Mouse (Mus musculus) urinary bladder, postnatal 10 days (tissue): ENCODE results near the gene Hist2h2ac.
"Not testable (repeated sequence)": the region's sequence is repeated elsewhere in the genome, so short reads cannot be mapped to it uniquely, and the experiment has no call there.

Experiments used
- DNase-seq: peaks from one replicate; pipeline ENCODE4 v3.0.0; 2022; ENCODE audit warnings: low spot score

The Hist2h2ac gene

GRCm38 (mm10) chr3:96220765-96221639, at the start of gene Hist2h2ac, which contains the start of gene Hist2h2be:
Hist2h2ac (minus strand) TSS chr3:96220880.
Hist2h2be (plus strand) TSS chr3:96221119.
- peak; percentile 17 for DNase-seq

- DNase-seq, result peak; percentile 33
These were observed 49.1 kb upstream of the Hist2h2ac start, which contains the start of gene Hist2h2bb for GRCm38 (mm10) chr3:96269511-96270474. Hist2h2bb (plus strand) TSS chr3:96269752.

DNA sequence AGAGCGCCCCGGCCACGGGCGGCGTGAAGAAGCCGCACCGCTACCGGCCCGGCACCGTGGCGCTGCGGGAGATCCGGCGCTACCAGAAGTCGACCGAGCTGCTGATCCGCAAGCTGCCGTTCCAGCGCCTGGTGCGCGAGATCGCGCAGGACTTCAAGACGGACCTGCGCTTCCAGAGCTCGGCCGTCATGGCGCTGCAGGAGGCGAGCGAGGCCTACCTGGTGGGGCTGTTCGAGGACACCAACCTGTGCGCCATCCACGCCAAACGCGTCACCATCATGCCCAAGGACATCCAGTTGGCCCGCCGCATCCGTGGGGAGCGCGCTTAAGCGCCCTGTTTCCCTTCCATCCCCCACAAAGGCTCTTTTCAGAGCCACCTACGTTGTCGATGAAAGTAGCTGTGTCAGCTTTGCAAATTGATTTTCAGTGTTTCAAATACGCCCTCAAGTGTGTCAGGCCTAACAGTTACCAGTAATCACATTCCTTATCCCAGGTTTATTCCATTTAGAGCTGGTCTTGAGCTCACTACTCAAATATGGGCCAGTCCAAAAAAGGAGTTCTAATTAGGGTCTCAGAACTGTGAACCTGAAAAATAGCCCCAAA, 48.2 kb upstream of the Hist2h2ac start:
- not testable (repeated sequence) for DNase-seq

- DNase-seq, result peak; percentile 35
These were observed 47.5 kb upstream of the Hist2h2ac start, which contains the start of gene Hist2h3b for GRCm38 (mm10) chr3:96268051-96268775. Hist2h3b (plus strand) TSS chr3:96268654.

DNA sequence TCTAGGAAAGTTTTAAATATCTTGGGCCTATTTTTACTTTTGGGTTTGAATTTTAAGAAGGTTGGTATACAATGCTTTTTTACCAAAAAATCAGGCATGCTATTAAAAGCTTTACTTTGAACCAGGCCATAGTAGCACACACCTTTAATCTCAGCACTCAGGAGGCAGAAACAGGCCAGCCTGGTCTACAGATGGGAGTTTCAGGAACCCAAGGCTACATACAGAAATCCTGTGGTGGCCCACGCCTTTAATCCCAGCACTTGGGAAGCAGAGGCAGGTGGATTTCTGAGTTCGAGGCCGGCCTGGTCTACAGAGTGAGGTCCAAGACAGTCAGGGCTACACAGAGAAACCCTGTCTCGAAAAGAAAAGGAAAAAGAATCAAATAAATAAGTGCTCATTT, 46.9 kb upstream of the Hist2h2ac start:
- DNase-seq, result no peak

GRCm38 (mm10) chr3:96266132-96266710, 45.5 kb upstream of the Hist2h2ac start:
- no peak for DNase-seq

DNA sequence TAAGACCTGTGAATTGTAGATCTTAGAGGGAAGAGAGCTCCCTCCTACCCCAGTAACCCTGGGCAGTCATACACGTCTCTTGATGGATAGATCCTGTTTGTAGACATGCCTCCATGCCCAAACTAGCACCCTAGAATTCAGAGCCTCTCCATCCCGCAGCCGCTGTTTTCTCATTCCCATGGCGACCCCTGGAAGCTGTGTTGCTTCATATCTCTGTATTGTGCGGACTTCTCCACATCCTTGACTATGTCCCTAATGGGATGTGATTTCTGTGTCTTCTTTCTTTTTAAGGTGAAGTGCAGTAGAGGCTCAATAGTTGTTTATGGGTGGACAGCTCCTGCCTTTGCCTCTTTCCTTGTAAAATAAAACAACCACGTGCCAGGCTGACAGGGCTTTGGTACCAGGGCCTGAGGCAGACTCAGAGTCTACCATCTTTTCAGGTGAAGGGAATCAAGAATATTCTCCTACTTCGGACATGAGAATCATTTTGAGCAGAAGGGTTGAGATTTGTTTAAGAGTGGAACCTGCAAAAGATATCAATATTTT, 43.8 kb upstream of the Hist2h2ac start:
- no peak for DNase-seq

- no peak for DNase-seq
These were observed 43.1 kb upstream of the Hist2h2ac start for GRCm38 (mm10) chr3:96263558-96264403.

DNA sequence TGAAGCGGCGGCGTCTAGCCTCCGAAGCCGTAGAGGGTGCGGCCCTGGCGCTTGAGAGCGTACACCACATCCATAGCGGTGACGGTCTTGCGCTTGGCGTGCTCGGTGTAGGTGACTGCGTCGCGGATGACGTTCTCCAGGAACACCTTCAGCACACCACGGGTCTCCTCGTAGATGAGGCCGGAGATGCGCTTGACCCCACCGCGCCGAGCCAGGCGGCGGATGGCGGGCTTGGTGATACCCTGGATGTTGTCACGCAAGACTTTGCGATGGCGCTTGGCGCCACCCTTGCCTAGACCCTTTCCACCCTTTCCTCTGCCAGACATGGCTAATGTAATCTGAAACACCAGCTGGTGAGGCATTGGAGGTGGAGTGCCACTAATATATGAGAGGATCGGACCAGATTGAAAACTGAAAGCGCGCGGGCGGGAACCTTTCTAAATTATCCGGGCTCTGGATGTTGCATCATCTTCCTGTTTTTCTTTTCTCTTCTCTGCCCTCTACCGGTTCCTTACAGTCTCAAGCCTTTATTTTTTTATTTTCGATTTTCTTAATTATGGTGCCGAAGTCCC, 42.4 kb upstream of the Hist2h2ac start, which contains the start of gene Hist2h4:
Hist2h4 (minus strand) TSS at position 333 of the 572 bp plus-strand sequence.
- peak; percentile 83 for DNase-seq

- peak; percentile 30 for DNase-seq
These were observed 41.7 kb upstream of the Hist2h2ac start for GRCm38 (mm10) chr3:96262216-96262875.

- no peak for DNase-seq
These were observed 40.9 kb upstream of the Hist2h2ac start for GRCm38 (mm10) chr3:96261623-96262022.

- DNase-seq, result no peak
These were observed 39.5 kb upstream of the Hist2h2ac start for GRCm38 (mm10) chr3:96260220-96260619.

DNA sequence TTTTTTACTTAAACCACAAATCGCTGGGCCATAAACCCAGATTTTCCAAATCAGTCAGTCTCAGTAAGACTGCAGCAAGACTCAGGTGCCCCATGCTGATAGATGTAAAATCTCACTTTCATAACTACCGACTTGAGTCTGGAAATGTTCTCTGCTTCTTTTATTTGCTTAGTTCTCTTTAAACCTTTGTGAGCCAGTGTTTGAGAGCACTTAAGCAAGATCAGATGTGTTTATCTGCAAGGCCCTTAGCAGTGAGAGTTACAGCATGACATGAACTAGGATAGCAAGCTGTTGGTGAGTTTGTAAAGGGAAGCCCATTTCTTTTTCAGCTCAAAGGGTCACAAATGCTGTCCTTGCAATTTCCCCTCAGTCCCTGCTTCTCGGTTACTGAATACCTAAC, 36.5 kb upstream of the Hist2h2ac start:
- DNase-seq, result no peak

- DNase-seq, result no peak
These were observed 35.4 kb upstream of the Hist2h2ac start for GRCm38 (mm10) chr3:96255926-96256593.

DNA sequence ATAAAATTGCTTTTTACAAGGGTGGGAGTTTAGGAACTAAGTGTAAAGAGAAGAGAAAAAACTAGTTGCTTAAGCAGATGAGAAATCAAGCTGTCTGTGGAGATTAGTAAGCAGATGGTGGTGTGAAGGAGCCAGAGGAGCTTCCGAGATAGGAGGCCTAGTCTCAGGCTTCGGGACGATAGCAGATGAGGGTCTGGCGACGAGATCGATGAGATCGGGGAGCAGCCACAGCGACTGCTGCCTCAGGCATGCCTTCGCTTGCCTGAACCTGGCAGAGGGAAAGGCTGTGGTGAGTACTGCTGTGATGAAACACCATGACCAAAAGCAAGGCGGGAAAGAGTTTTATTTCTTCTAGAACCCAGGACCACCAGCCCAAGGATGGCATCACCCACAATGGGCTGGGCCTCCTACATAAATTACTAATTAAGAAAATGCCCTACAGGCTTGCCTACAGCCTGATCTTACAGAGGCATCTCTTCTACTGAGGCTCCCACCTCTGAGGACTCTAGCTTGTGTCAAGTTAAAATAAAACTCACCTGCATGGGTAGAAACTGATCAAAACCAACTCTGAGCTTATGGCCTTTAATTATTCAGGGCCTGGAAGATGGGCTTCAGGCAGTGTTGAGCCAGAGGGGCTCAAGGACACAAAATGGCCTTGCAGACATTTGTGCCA, 34.1 kb upstream of the Hist2h2ac start:
- DNase-seq, result no peak

- no peak for DNase-seq
These were observed 31.1 kb upstream of the Hist2h2ac start for GRCm38 (mm10) chr3:96251787-96252186.

DNA sequence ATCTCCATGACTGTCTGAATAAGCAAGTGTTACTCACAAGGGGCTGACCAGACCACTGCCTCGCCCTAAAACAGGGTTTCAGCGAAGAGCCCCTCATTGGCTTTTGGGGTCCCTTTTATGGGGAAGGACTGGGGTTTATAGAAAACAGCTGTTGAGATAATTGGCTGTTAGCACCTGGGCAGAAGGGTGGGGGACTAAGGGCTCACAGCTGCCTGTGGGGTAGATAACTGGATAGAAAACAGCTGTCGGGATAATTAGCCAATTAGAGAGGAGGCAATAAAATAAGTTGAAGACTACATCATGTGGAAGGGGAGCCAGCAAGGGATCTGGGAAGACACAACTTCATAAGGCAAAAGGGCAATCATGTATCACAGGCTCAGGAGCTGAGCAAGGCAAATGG, 30.2 kb upstream of the Hist2h2ac start:
- DNase-seq, result no peak

DNA sequence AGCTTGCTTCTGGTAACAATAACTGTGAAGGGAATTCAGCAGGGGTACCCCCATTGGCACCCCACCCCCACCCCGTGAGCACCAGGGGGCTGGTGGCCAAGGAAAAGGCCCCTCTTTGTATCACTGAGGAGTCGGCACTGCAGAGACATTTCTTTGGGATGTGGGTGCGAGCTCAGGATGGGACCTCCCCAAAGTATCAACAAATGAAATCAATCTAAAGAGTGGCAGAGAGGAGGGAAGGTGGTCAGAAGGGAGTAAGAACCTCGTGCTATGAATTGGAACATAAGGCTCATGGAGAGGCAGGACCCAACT, 28.3 kb upstream of the Hist2h2ac start:
- no peak for DNase-seq
